Mouse (Mus musculus) bone marrow macrophage, adult 2 months (primary cell): ENCODE results near the gene Npsr1. TPM values are rescaled to one million over a fixed set of nuclear protein-coding genes. Genes with fewer than 3 reads are reported as not detected.

Source experiments
- H3K27ac ChIP-seq: 2 replicates; pipeline ENCODE4 v1.5.1; 2012; ENCODE audit warnings: low read depth, low read length; ENCODE audit not compliant: insufficient read depth
- H3K4me1 ChIP-seq: 2 replicates; pipeline ENCODE4 v1.6.1; 2012; ENCODE audit warnings: low read length; ENCODE audit not compliant: control insufficient read depth, insufficient read depth
- H3K4me3 ChIP-seq: 2 replicates; pipeline ENCODE4 v1.5.1; 2012; ENCODE audit warnings: mild to moderate bottlenecking, low read length, moderate library complexity; ENCODE audit not compliant: insufficient read depth
- CTCF ChIP-seq: IDR thresholded peaks from 2 replicates; pipeline ENCODE4 v1.5.1; 2012; ENCODE audit warnings: low read depth, mild to moderate bottlenecking, low read length, moderate library complexity
- POLR2A ChIP-seq: IDR thresholded peaks from 2 replicates; pipeline ENCODE4 v1.6.1; 2012; ENCODE audit warnings: mild to moderate bottlenecking, low read depth, low read length, borderline replicate concordance
- polyA plus RNA-seq: library from polyadenylated mRNA; stranded (reverse); fragments of >200 nt; gene quantifications from 2 replicates; pipeline ENCODE4 v1.2.4, GENCODE M21; 2012; ENCODE audit not compliant: missing spikeins, insufficient read depth, insufficient read length

The Npsr1 gene
- polyA plus RNA-seq, 1 experiment = not detected

DNA sequence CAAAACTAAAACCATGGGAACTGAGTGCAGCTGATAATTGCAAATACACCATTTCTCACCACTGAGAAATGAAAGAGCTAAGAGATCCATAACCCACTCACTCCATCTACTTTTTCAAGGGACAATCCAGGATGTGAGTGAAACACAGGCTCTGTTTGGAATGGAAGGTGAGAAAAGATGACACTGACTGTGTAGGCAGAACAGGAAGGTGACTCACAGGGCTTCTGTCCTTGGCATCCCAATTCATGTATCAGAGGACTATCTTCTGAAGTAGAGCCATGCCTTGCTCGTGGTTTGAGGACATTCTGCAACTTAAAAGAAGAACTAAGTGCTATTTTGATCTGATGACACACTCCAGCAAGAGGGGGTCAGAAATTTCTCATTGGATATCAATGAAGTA, 119.9 kb downstream of the Npsr1 start:
- peaks cover 9% of the 10 kb centered on the region for H3K4me1 ChIP-seq
- TF ChIP-seq CTCF (no peak), POLR2A (no peak)
- H3K4me3 ChIP-seq = no peak overlapping the region
- H3K27ac ChIP-seq = no peak overlapping the region

DNA sequence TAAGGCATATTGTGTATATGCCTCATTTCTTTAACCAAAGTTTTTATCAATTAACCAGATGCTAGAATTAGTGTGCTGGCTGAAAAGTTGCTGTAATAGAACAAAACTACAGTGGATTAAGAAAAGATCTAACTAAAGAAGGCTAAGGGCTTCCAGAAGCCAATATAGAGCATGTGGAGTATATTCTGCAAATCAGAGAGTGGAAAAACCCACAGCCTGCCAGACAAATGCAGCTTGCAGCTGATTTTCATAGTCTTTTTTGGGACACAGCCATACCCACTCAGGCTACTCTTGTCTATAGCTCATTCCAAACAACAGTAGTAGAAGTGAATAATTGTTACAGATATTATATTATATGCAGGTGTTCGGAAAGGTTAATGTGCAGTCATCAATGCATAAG, 138.7 kb downstream of the Npsr1 start:
- TF ChIP-seq CTCF = no peak
- TF ChIP-seq POLR2A = no peak
- Histone ChIP-seq H3K27ac (no peak overlapping the region), H3K4me3 (no peak overlapping the region), H3K4me1 (no peaks in the 10 kb centered on the region)

GRCm38 (mm10) chr9:24247557-24247956, 149.8 kb downstream of the Npsr1 start:
- no peak overlapping the region for H3K27ac ChIP-seq
- H3K4me3 ChIP-seq = no peak overlapping the region
- no peak for TF ChIP-seq CTCF
- TF ChIP-seq POLR2A = no peak
- H3K4me1 ChIP-seq = no peaks in the 10 kb centered on the region

GRCm38 (mm10) chr9:24254236-24254635, 156.4 kb downstream of the Npsr1 start:
- TF ChIP-seq POLR2A = no peak
- TF ChIP-seq CTCF = no peak
- Histone ChIP-seq H3K27ac (no peak overlapping the region), H3K4me3 (no peak overlapping the region), H3K4me1 (no peaks in the 10 kb centered on the region)

DNA sequence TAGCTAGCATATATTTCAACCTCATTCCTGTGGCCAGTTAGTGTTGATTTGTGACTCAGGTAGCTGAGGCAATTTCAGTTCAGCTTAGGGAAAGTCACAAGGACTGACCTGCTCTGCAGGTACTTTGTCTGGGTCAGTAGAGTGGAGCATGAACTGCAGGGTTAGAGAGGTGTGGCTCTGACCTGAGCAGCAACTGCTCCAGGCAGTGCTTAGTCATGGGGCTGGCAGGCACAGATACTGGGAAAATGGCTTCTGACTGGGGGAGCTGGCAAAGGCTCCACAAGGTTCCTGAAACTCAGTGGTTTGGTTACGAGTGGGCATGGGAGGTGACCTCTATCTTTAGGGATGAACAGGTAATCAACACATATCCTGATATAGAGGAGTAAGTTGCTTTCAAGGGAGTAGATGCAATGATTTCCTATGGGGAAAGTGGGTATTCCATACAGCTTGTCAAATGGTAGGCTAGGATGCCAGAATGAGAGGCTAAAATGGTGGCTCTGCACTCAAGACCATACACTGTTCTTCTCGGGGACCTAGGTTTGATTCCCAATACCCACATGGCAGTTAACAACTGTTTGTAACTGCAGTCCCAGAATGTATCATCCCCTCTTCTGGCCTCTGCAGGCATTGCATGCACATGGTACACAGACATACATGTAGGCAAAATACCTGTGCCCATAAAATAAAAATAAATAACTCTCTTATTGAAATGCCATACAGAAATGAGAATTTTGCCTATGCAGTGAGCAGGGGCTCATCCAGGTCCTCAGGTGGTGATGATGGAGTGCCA, 182.9 kb downstream of the Npsr1 start:
- Histone ChIP-seq H3K4me3 (no peak overlapping the region), H3K4me1 (no peaks in the 10 kb centered on the region), H3K27ac (no peak overlapping the region)
- TF ChIP-seq POLR2A (no peak), CTCF (no peak)

GRCm38 (mm10) chr9:24282617-24283016, 184.8 kb downstream of the Npsr1 start:
- H3K4me1 ChIP-seq = no peaks in the 10 kb centered on the region
- H3K4me3 ChIP-seq = no peak overlapping the region
- TF ChIP-seq POLR2A = no peak
- no peak for TF ChIP-seq CTCF
- H3K27ac ChIP-seq = no peak overlapping the region

- no peak overlapping the region for H3K4me3 ChIP-seq
- H3K4me1 ChIP-seq = no peaks in the 10 kb centered on the region
- H3K27ac ChIP-seq = no peak overlapping the region
- TF ChIP-seq POLR2A (no peak), CTCF (no peak)
Measured at GRCm38 (mm10) chr9:24283071-24283470, 185.3 kb downstream of the Npsr1 start.

DNA sequence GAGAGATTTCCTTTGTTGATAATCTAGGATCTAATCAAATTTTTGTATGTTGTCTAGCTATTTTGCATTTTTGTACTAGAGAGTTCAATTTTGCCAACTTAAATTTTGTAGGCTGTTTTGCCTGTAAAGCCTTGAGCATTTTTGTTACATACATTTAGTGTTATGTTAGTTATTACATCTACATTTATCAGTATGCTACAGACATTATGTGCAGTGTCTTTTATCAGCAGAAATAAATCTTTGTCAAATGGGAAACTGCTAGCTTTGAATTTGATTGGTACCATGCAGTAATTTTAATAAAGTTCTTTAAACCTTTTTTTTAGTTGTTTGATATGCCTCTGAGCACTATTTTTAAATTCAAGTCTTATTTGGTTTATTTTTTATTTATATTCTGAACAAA, 185.7 kb downstream of the Npsr1 start:
- H3K4me1 ChIP-seq = no peaks in the 10 kb centered on the region
- TF ChIP-seq CTCF (no peak), POLR2A (no peak)

DNA sequence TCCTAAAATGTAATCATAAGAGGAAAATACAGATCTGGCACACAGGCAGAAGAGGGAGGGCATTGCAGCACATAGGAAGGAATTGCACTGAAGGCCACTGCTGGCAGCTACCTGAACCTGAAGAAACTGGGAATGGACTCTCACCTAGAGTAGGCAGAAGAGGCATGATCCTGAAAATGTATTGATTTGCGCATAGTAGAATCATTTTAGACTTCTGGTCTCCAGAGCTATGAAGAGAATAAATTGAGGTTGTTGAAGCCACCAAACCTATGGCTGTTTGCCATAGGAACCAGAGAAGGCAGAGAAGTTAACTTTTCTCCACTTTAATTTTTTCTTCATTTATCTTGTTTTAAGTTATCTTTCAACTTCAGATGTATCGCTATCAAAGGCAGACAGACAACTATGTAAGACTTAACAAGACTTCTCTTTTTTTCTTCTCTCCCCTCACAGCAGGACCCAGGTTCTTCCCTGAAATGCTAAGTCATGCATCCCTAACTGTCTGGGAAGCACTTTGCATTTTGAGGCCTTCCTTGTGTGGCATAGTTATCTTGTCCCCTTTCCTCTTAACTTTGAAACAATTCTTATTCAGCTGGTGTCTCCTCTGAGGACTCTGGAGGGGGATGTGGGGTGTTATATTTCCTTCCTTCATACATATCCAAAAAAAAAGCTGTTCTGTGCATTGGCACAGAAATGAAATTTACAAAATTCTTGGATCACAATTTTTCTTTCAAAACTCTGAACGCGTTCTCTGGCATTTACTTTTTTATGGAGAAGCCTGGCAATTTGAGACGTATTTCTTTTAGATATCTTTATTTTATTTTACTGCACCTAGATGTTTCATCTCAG, 186.7 kb downstream of the Npsr1 start:
- H3K4me3 ChIP-seq = no peak overlapping the region
- TF ChIP-seq CTCF (no peak), POLR2A (no peak)
- H3K4me1 ChIP-seq = no peaks in the 10 kb centered on the region
- no peak overlapping the region for H3K27ac ChIP-seq

More for the DNA sequence above, 185.7 kb downstream of the Npsr1 start:
- no peak overlapping the region for H3K4me3 ChIP-seq
- no peak overlapping the region for H3K27ac ChIP-seq

GRCm38 (mm10) chr9:24285419-24285818, 187.6 kb downstream of the Npsr1 start:
- no peak overlapping the region for H3K4me3 ChIP-seq
- no peaks in the 10 kb centered on the region for H3K4me1 ChIP-seq
- no peak overlapping the region for H3K27ac ChIP-seq
- TF ChIP-seq POLR2A (no peak), CTCF (no peak)
